Mouse (Mus musculus): ENCODE data around the gene Gm47969. TPM values are rescaled to one million over a fixed set of nuclear protein-coding genes. Genes with fewer than 3 reads are reported as not detected.

The Gm47969 gene
- not detected for total RNA-seq (2023)

DNA sequence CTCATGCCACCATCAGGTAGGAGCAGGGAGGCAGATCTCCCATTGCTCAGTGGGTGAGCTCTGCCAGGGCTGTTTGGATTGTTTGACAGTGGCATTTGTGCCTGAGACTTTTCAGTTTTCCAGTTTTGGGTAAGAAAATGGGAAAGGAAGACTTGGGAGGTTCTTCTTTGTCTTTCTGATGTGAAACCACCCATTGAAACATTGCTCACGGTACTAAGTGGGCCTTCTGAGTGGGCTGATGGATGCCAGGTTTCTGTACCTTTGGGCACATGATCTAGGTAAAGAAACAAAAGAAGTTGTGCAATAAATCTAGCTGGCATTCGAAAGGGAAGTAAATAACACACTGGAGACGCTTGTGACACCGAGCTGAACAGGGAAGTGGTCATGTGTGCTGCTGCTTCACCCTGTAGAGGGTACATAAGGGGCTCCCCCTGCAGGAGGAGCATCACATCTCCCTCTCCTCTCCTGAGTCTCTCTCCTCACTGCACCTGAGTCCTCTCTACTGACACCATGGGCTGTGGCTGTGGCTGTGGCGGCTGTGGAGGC, at the start of gene Gm47969:
TSS of gene Gm47969 (plus strand) at position 51 of the 546 bp plus-strand sequence.

DNA sequence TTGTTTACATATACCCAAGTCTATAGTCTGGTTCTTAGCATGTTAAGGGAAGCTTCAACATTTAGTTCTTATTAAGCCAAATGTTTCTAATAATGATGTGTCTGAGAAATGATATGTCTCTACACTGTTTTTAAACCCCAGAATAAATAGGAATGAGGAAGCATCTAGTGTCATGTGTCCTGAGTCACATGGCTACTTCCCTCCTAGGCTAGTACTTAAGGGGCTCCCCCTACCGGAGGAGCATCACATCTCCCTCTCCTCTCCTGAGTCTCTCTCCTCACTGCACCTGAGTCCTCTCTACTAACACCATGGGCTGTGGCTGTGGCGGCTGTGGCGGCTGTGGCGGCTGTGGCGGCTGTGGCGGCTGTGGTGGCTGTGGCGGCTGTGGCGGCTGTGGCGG, 44.4 kb upstream of the Gm47969 start, which contains the start of gene Gm47959:
TSS of gene Gm47959 (plus strand) at position 243 of the 400 bp plus-strand sequence.

DNA sequence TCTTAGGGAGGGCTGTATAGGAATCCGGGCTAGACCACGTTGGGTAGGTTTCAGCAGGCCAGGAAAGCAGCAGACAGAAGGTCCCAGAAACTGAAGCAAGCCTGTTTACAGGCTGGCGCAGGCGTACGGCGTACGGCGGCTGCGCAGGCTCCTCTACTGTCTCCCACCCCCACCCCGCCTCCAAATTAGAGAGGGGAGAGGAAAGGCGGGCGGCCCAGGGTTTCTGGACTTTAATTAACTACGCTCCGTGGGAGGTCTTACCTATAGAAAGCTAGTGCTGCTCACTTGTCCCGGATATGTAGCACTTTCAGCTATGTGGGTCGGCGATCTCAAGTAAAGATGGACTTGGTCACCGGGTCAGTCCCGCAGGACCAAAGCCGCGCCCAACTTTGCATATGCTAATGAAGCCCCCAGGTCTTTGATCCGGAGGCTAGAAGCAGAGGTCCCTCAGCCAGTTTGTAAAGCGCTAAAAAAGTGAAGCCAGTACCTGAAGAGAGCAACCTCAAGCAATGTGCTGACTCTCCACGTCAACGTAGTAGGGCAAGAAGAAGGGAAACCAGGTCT, 6.5 kb upstream of the Gm47969 start, which contains the start of gene Slc19a3:
TSS of gene Slc19a3 (minus strand) at position 340 of the 564 bp plus-strand sequence.

GRCm38 (mm10) chr1:83042380-83042779, 2.4 kb upstream of the Gm47969 start, which contains the start of gene Krtap28-10:
Gene Krtap28-10, minus strand, starts transcription at chr1:83042480.

GRCm38 (mm10) chr1:83059278-83059677, 14.5 kb downstream of the Gm47969 start, which contains the start of gene A030005K14Rik:
Gene A030005K14Rik, minus strand, starts transcription at chr1:83059378.

DNA sequence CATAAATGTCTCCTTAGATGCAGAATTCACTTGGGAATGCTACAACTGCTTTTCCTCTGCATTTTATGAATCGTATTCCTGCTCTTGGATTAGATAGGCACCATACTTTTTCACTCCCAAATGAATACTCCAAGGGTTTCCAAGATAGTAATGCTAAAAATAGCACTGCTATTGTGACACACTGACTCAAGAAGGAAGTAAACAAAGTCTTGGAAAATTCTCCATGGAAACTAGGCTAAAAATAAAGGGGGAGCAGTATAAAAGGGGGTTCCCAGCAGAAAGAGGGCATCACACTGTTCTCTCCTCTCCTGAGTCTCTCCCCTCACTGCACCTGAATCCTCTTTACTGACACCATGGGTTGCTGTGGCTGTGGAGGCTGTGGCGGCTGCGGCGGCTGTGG, 15.9 kb downstream of the Gm47969 start, which contains the start of gene Krtap28-13:
TSS of gene Krtap28-13 (plus strand) at position 288 of the 400 bp plus-strand sequence.

Other genes starting within 250 kb of the Gm47969 start
- gene Agfg1, start 205.4 kb upstream of the Gm47969 start, total RNA-seq (2023) = 100 to 1,000 TPM in 1 of 2 experiments, 10 to 100 TPM in 1; 88.6 to 101 TPM
- gene A030005L19Rik, start 131.6 kb upstream of the Gm47969 start, total RNA-seq (2023) = 1 to 10 TPM; 6.3 to 7.3 TPM
- 1 to 10 TPM in 1 of 2 experiments, under 1 TPM in 1; 0.99 to 1.3 TPM for gene A030014E15Rik, start 120.0 kb upstream of the Gm47969 start, total RNA-seq (2023)
- not detected for gene Gm6217, start 113.5 kb upstream of the Gm47969 start, total RNA-seq (2023)
- not detected for gene A030003K21Rik, start 101.5 kb upstream of the Gm47969 start, total RNA-seq (2023)
- gene Gm7544, start 88.9 kb upstream of the Gm47969 start, total RNA-seq (2023) = not detected
- not detected for gene Gm47955, start 84.6 kb upstream of the Gm47969 start, total RNA-seq (2023)
- gene Gm47959, start 44.4 kb upstream of the Gm47969 start, total RNA-seq (2023) = not detected
- gene Slc19a3, start 6.5 kb upstream of the Gm47969 start, total RNA-seq (2023) = not detected
- not detected for gene Krtap28-10, start 2.5 kb upstream of the Gm47969 start, total RNA-seq (2023)
- not detected for gene A030005K14Rik, start 14.4 kb downstream of the Gm47969 start, total RNA-seq (2023)
- not detected for gene Krtap28-13, start 16.0 kb downstream of the Gm47969 start, total RNA-seq (2023)
- gene Ccl20, start 71.8 kb downstream of the Gm47969 start, total RNA-seq (2023) = not detected
- gene Daw1, start 114.8 kb downstream of the Gm47969 start, total RNA-seq (2023) = not detected

Measured in T-cell, adult 66 days (primary cell).